Mouse (Mus musculus) adipocyte (in vitro differentiated cells): ENCODE results near the gene Gm21317.
"Not testable (repeated sequence)": the region's sequence is repeated elsewhere in the genome, so short reads cannot be mapped to it uniquely, and the experiment has no call there.

ENCODE experiments used
- DNase-seq: peaks from one replicate; pipeline ENCODE4 v3.0.0-alpha.2; 2016; ENCODE audit warnings: low spot score

Gm21317 gene

GRCm38 (mm10) chrY:82224927-82225326, at the start of gene Gm21317:
Gene Gm21317 (plus strand): TSS chrY:82225227.
- DNase-seq, result not testable (repeated sequence)
